Mouse (Mus musculus): ENCODE measurements around the gene Pabpn1l.

GRCm38 (mm10) chr8:122654768-122655167 is 32.2 kb upstream of the Pabpn1l start:
- TF ChIP-seq POLR2AphosphoS5 (IDR thresholded peaks at IDR 0.05; ENCODE audit: insufficient replicate concordance, low read depth, low read length) (no peak), CTCF (IDR thresholded peaks at IDR 0.05; ENCODE audit: low read depth, low read length) (no peak)
